Mouse (Mus musculus): ENCODE measurements around the gene Olfr215. TPM values are rescaled to one million over a fixed set of nuclear protein-coding genes. Genes with fewer than 3 reads are reported as not detected.
"Not testable (repeated sequence)": the region's sequence is repeated elsewhere in the genome, so short reads cannot be mapped to it uniquely, and the experiment has no call there.

The Olfr215 gene
- not detected in 2 replicates for polyA plus RNA-seq (2014; fragmentation: Nextera tagmentation; extraction: Ambion mirVana)

DNA sequence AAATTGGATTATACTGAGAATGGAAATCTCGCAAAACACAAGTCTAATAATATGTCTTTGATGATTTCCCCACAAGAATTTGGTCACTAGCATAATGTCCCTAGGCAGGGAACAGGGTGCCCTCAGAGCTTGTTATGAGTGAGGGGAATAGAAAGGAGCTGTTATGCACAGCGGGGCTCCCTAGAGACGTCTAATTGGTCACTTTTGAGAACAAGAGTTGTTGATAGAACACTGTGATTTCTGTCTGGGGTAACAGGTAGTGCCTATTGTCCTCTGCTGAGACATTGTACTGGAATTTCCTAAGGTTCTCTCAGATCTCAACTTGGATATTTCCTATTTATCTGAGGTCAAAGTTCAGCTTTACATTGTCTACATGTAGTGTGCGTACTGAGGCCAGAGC, at the start of gene Olfr215:
Gene Olfr215, minus strand, starts transcription at position 101 of the 400 bp plus-strand sequence.
- ATAC-seq (ENCODE audit: insufficient read depth, low FRiP score, low TSS enrichment): no peak

DNA sequence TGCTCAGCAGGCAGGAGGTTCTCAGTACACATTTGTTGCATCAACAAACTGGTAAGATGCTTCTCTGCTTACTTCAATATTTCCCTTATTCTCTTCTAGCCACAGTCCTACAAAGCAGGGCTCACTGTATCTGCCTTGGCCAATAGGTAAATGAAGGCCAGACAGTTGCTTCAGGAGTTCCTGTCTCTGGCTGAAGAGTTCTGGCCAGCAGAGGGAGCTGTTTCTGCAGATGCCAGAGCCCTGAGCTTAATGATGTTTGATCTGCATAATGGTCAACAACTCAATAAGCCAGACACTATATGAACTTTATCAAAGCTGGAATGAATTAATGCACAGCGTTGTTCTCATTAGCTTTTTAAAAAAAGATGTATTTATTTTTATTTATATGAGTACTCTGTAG, 48.1 kb upstream of the Olfr215 start:
- Histone ChIP-seq H3K27ac (ENCODE audit: low read depth, low read length) (no peak overlapping the region), H3K4me2 (ENCODE audit: low read depth) (no peak overlapping the region), H3K9ac (ENCODE audit: low read length) (no peak overlapping the region), H3K4me3 (ENCODE audit: low read depth, low read length) (no peak overlapping the region), H3K36me3 (ENCODE audit: control insufficient read depth, insufficient read depth, low read length) (no peaks in the 10 kb centered on the region), H3K4me1 (ENCODE audit: control insufficient read depth, insufficient read depth, low read length) (0 out of 2 replicates have a peak, but pooled peaks cover 2% of the 10 kb centered on the region), H3K27me3 (ENCODE audit: control insufficient read depth, insufficient read depth, low read length) (no peaks in the 10 kb centered on the region), H3K9me3 (ENCODE audit: control insufficient read depth, low read length) (no peaks in the 10 kb centered on the region)
- ATAC-seq (ENCODE audit: insufficient read depth, low FRiP score, low TSS enrichment) (no peak), DNase-seq (ENCODE audit: low spot score) (peak; percentile 61)
- 50% methylated on average over 1 of the region's 1 CpGs for WGBS

More for the DNA sequence above, at the start of gene Olfr215:
- Histone ChIP-seq H3K4me3 (ENCODE audit: low read depth, low read length) (no peak within 1 kb of the TSS), H3K4me1 (ENCODE audit: control insufficient read depth, insufficient read depth, low read length) (no peaks in the 10 kb centered on the region), H3K27me3 (ENCODE audit: control insufficient read depth, insufficient read depth, low read length) (no peaks in the 10 kb centered on the region), H3K9me3 (ENCODE audit: control insufficient read depth, low read length) (no peaks in the 10 kb centered on the region), H3K27ac (ENCODE audit: low read depth, low read length) (no peak within 1 kb of the TSS), H3K9ac (ENCODE audit: low read length) (no peak within 1 kb of the TSS), H3K36me3 (ENCODE audit: control insufficient read depth, insufficient read depth, low read length) (no peaks in the 10 kb centered on the region), H3K4me2 (ENCODE audit: low read depth) (no peak within 1 kb of the TSS)
- DNase-seq (ENCODE audit: low spot score): no peak
- 81% methylated on average over 4 of the region's 4 CpGs for WGBS

DNA sequence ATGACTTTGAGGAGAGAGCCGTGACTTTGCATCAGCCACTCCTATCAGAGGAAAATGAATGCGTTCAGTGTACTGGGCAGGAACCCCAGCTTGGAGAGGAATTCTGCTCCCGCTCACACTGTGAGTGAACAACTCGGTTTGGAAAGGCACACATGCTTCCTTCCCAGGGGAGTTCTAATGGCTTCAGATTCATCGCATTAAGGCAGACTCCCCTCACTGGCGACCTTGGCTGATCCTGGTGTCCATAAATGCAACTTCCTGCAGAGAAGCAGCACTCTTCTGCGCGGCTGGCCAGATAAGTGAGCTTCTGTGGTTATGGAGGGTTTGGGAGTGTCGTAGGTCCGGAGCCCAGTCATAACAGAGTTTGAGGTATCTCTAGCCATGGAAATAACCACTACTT, 45.8 kb upstream of the Olfr215 start:
- no peak overlapping the region for H3K9ac ChIP-seq (ENCODE audit: low read length)
- 85% methylated on average over 10 of the region's 10 CpGs for WGBS
- ATAC-seq (ENCODE audit: insufficient read depth, low FRiP score, low TSS enrichment): no peak; the same call in 1 of the 2 replicates
- H3K27ac ChIP-seq (ENCODE audit: low read depth, low read length): no peak overlapping the region
- H3K27me3 ChIP-seq (ENCODE audit: control insufficient read depth, insufficient read depth, low read length): no peaks in the 10 kb centered on the region
- no peak for DNase-seq (ENCODE audit: low spot score)
- H3K4me2 ChIP-seq (ENCODE audit: low read depth): no peak overlapping the region
- 0 out of 2 replicates have a peak, but pooled peaks cover 2% of the 10 kb centered on the region for H3K4me1 ChIP-seq (ENCODE audit: control insufficient read depth, insufficient read depth, low read length)
- no peaks in the 10 kb centered on the region for H3K9me3 ChIP-seq (ENCODE audit: control insufficient read depth, low read length)
- H3K36me3 ChIP-seq (ENCODE audit: control insufficient read depth, insufficient read depth, low read length): peaks cover 4% of the 10 kb centered on the region; the same call in 1 of the 2 replicates
- no peak overlapping the region for H3K4me3 ChIP-seq (ENCODE audit: low read depth, low read length)

DNA sequence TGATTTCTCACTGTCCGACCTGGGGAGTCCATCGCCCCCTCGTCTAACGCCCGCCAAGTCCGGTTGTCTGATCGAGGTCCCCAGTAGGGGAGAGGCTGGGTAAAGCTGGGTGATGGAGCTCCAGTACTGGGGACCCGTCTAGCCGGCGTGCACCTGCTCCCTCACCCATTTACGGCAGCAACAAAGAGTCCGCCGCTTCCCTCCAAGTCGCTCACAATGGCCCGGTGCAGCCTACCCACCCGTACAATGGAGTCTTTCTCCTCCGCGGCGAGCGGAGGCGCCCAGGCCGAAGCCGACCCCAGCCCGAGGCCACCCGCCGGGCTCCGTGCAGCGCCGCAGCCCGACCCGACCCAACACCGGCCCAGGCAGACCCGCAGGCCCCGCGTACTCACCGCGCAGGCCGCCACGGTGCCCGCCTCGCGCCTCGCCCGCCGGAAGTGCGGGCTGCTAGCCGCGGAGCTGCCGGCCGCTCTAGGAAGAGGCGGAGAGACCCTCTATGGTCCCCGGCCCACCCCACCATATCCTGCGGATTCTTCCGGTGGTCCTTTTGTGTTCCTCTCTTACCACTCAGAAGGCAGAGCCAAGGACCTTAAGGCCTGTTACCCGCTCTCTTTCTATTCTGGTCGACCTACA, 44.7 kb upstream of the Olfr215 start, which contains the start of gene Zfp422:
Gene Zfp422, minus strand, starts transcription at position 461 of the 633 bp plus-strand sequence.
- peak; percentile 95 for ATAC-seq (ENCODE audit: insufficient read depth, low FRiP score, low TSS enrichment)
- H3K36me3 ChIP-seq (ENCODE audit: control insufficient read depth, insufficient read depth, low read length): peaks cover 4% of the 10 kb centered on the region; the same call in 1 of the 2 replicates
- whole genome bisulfite sequencing: under 1% methylated on average over 56 of the region's 56 CpGs
- H3K4me1 ChIP-seq (ENCODE audit: control insufficient read depth, insufficient read depth, low read length): 0 out of 2 replicates have a peak, but pooled peaks cover 2% of the 10 kb centered on the region
- H3K4me3 ChIP-seq (ENCODE audit: low read depth, low read length): peak within 1 kb of the TSS; percentile 88
- H3K9ac ChIP-seq (ENCODE audit: low read length): peak within 1 kb of the TSS; percentile 99
- peak; percentile 87 for DNase-seq (ENCODE audit: low spot score)
- H3K27me3 ChIP-seq (ENCODE audit: control insufficient read depth, insufficient read depth, low read length): no peaks in the 10 kb centered on the region
- H3K4me2 ChIP-seq (ENCODE audit: low read depth): peak within 1 kb of the TSS; percentile 75
- H3K27ac ChIP-seq (ENCODE audit: low read depth, low read length): peak within 1 kb of the TSS; percentile 92
- H3K9me3 ChIP-seq (ENCODE audit: control insufficient read depth, low read length): no peaks in the 10 kb centered on the region

DNA sequence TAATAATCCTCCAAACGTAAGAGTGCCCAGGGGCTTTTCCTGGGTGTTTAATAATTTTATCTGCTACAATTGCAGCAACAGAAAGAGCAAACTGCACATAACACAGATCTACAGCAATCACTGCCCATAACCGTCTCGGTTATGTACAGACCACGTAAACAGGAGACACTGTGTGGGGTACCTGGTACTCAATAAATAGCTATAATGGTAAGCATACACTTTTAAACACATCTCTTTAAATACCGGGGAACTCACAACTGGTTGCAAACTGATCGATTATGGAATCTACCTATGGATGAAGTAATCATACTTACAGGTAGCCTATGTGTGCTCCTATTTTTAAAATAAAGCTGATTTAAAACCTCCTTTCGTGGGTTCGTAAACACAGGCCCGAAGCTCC, 44.1 kb upstream of the Olfr215 start:
- ATAC-seq (ENCODE audit: insufficient read depth, low FRiP score, low TSS enrichment) (no peak), DNase-seq (ENCODE audit: low spot score) (no peak)
- H3K4me3 ChIP-seq (ENCODE audit: low read depth, low read length): peak overlapping the region; percentile 88
- no peaks in the 10 kb centered on the region for H3K27me3 ChIP-seq (ENCODE audit: control insufficient read depth, insufficient read depth, low read length)
- H3K36me3 ChIP-seq (ENCODE audit: control insufficient read depth, insufficient read depth, low read length): peaks cover 4% of the 10 kb centered on the region; the same call in 1 of the 2 replicates
- H3K27ac ChIP-seq (ENCODE audit: low read depth, low read length): peak overlapping the region; percentile 92
- WGBS: 28% methylated on average over 9 of the region's 9 CpGs
- H3K4me1 ChIP-seq (ENCODE audit: control insufficient read depth, insufficient read depth, low read length): 0 out of 2 replicates have a peak, but pooled peaks cover 2% of the 10 kb centered on the region
- peak overlapping the region; percentile 99 for H3K9ac ChIP-seq (ENCODE audit: low read length)
- peak overlapping the region; percentile 75 for H3K4me2 ChIP-seq (ENCODE audit: low read depth)
- no peaks in the 10 kb centered on the region for H3K9me3 ChIP-seq (ENCODE audit: control insufficient read depth, low read length)

DNA sequence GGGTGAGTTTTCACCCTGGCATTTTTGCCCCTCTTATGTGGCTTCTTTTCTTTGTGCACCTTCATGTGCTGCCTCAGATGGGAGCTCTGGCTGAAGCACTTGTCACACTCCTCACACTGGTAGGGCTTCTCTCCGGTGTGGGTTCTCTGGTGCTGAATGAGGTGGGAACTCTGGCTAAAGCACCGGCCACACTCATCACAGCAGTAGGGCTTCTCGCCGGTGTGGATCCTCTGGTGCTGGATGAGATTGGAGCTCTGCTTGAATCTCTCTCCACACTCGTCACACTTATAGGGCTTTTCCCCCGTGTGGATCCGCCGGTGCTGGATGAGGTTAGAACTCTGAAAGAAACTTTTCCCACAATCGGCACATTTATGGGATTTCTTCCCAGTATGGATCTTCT, 42.4 kb upstream of the Olfr215 start:
- H3K9me3 ChIP-seq (ENCODE audit: control insufficient read depth, low read length); H3K9ac ChIP-seq (ENCODE audit: low read length); ATAC-seq (ENCODE audit: insufficient read depth, low FRiP score, low TSS enrichment); H3K36me3 ChIP-seq (ENCODE audit: control insufficient read depth, insufficient read depth, low read length); H3K27me3 ChIP-seq (ENCODE audit: control insufficient read depth, insufficient read depth, low read length); H3K4me3 ChIP-seq (ENCODE audit: low read depth, low read length); H3K27ac ChIP-seq (ENCODE audit: low read depth, low read length); H3K4me2 ChIP-seq (ENCODE audit: low read depth); DNase-seq (ENCODE audit: low spot score); H3K4me1 ChIP-seq (ENCODE audit: control insufficient read depth, insufficient read depth, low read length): not testable (repeated sequence)
- 98% methylated on average over 9 of the region's 9 CpGs for WGBS

DNA sequence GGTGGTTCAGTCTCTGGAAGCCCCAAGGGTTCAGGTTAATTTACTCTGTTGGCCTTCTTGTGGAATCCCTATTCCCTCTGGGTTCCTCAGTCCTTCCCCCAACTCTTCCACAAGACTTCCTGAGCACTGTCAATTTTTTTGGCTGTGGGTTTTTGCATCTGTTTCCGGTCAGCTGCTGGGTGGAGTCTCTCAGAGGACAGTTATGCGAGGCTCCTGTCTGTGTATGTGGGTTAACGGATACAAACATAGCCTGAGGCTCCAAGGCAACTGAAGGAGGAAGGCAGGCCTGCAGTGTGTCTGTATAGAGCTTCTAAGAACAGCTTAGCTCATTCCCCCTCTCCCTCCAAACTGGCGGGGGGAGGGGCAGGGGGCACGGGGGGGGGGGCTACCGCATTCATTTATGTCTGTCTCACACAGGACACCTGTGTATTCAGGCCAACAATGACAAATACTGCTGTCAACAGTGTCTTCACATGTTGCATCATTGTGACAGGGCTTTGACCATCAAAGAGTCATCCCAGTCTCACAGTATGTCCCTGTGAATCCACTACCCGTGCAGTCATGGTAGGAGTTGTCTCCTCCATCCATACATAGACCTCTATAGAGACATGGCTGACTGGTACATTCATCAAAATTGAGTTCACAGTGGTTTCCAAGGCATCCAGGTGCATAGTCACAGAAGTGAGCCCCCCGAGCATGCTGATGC, 37.5 kb upstream of the Olfr215 start:
- Histone ChIP-seq H3K4me1 (ENCODE audit: control insufficient read depth, insufficient read depth, low read length) (no peaks in the 10 kb centered on the region), H3K27me3 (ENCODE audit: control insufficient read depth, insufficient read depth, low read length) (no peaks in the 10 kb centered on the region), H3K27ac (ENCODE audit: low read depth, low read length) (no peak overlapping the region), H3K9ac (ENCODE audit: low read length) (no peak overlapping the region), H3K9me3 (ENCODE audit: control insufficient read depth, low read length) (no peaks in the 10 kb centered on the region), H3K4me2 (ENCODE audit: low read depth) (no peak overlapping the region), H3K4me3 (ENCODE audit: low read depth, low read length) (no peak overlapping the region), H3K36me3 (ENCODE audit: control insufficient read depth, insufficient read depth, low read length) (peaks cover 4% of the 10 kb centered on the region; the same call in 1 of the 2 replicates)
- no peak for ATAC-seq (ENCODE audit: insufficient read depth, low FRiP score, low TSS enrichment)
- 78% methylated on average over 8 of the region's 8 CpGs for WGBS
- DNase-seq (ENCODE audit: low spot score): no peak

DNA sequence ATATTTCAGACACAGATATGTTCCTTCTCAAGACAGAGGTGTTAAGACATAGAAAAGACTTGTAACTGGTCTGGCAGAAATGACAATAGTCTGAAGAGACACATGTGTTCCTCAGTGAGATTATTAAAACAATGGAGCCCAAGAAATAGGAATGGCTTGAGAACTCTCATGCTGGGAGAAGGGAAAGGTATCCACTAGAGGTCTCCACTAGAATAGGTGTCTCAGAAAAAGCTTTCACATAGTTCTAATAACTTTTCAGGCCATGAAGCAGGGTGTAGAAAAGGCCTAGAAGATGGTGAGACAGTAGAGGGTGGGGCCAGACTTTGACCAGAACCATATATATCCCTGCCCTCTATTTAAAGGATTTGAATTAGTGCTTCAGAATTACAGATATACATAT, 34.1 kb upstream of the Olfr215 start:
- no peaks in the 10 kb centered on the region for H3K36me3 ChIP-seq (ENCODE audit: control insufficient read depth, insufficient read depth, low read length)

More for the DNA sequence above, 34.1 kb upstream of the Olfr215 start:
- no peaks in the 10 kb centered on the region for H3K27me3 ChIP-seq (ENCODE audit: control insufficient read depth, insufficient read depth, low read length)
- no peak overlapping the region for H3K4me2 ChIP-seq (ENCODE audit: low read depth)
- H3K9ac ChIP-seq (ENCODE audit: low read length): no peak overlapping the region
- H3K4me3 ChIP-seq (ENCODE audit: low read depth, low read length): no peak overlapping the region
- DNase-seq (ENCODE audit: low spot score) (no peak), ATAC-seq (ENCODE audit: insufficient read depth, low FRiP score, low TSS enrichment) (no peak)
- no peak overlapping the region for H3K27ac ChIP-seq (ENCODE audit: low read depth, low read length)
- no peaks in the 10 kb centered on the region for H3K9me3 ChIP-seq (ENCODE audit: control insufficient read depth, low read length)
- H3K4me1 ChIP-seq (ENCODE audit: control insufficient read depth, insufficient read depth, low read length): no peaks in the 10 kb centered on the region

Data from neural tube, embryonic 11.5 days (tissue).